Mouse (Mus musculus): ENCODE data around the gene Pced1a.

Gene Pced1a

GRCm38 (mm10) chr2:130433152-130433551 is 8.7 kb upstream of the Pced1a start:
- DNase-seq, result peak in 1 of 2 experiments; percentile 56

GRCm38 (mm10) chr2:130432157-130432556 is 7.7 kb upstream of the Pced1a start:
- DNase-seq, result no peak

GRCm38 (mm10) chr2:130430484-130430883 is 6.0 kb upstream of the Pced1a start:
- DNase-seq, result no peak

- DNase-seq, result no peak
These were observed 5.3 kb upstream of the Pced1a start for GRCm38 (mm10) chr2:130429851-130430250.

GRCm38 (mm10) chr2:130425112-130425511 is 611 bp upstream of the Pced1a start:
- DNase-seq, result peak in 1 of 2 experiments; percentile 9

- peak; percentile 86 to 92 for DNase-seq
These were observed 940 bp downstream of the Pced1a start for GRCm38 (mm10) chr2:130423397-130424125.

- no peak for DNase-seq
These were observed 2.5 kb downstream of the Pced1a start for GRCm38 (mm10) chr2:130421781-130422620.

GRCm38 (mm10) chr2:130414094-130414856 is 10.2 kb downstream of the Pced1a start:
- DNase-seq, result peak in 1 of 2 experiments; percentile 19

GRCm38 (mm10) chr2:130412775-130413174 is 11.7 kb downstream of the Pced1a start:
- DNase-seq, result no peak

- peak; percentile 93 to 94 for DNase-seq
These were observed 12.7 kb downstream of the Pced1a start for GRCm38 (mm10) chr2:130411558-130412495.

GRCm38 (mm10) chr2:130408194-130408593 is 16.3 kb downstream of the Pced1a start:
- DNase-seq, result peak in 1 of 2 experiments; percentile 30

- DNase-seq, result no peak
These were observed 18.3 kb downstream of the Pced1a start, which contains the start of gene Tmem239 for GRCm38 (mm10) chr2:130406178-130406577. Gene Tmem239 (plus strand): TSS chr2:130406478.

- no peak for DNase-seq
These were observed 19.6 kb downstream of the Pced1a start, which contains the start of the genes Gm28372 and 1700020A23Rik for GRCm38 (mm10) chr2:130404939-130405338. Gene Gm28372 (plus strand): TSS chr2:130405239. Gene 1700020A23Rik (plus strand): TSS chr2:130405259.

GRCm38 (mm10) chr2:130401891-130402290 is 22.6 kb downstream of the Pced1a start:
- DNase-seq, result no peak

GRCm38 (mm10) chr2:130400046-130400445 is 24.5 kb downstream of the Pced1a start:
- no peak for DNase-seq

GRCm38 (mm10) chr2:130398091-130398490 is 26.4 kb downstream of the Pced1a start:
- peak in 1 of 2 experiments; percentile 23 for DNase-seq

- DNase-seq, result peak; percentile 73 to 80
These were observed 27.1 kb downstream of the Pced1a start, which contains the start of gene Cpxm1 for GRCm38 (mm10) chr2:130397186-130397985. Gene Cpxm1 (minus strand): TSS chr2:130397574.

GRCm38 (mm10) chr2:130395696-130396095 is 28.8 kb downstream of the Pced1a start:
- no peak for DNase-seq

GRCm38 (mm10) chr2:130392836-130393235 is 31.7 kb downstream of the Pced1a start:
- DNase-seq, result no peak

- no peak for DNase-seq
These were observed 33.4 kb downstream of the Pced1a start for GRCm38 (mm10) chr2:130390993-130391625.
